Mouse (Mus musculus): ENCODE results near the gene Umodl1. TPM values are rescaled to one million over a fixed set of nuclear protein-coding genes. Genes with fewer than 3 reads are reported as not detected.

Umodl1 gene
- polyA plus RNA-seq, 1 experiment from 2014 or later = not detected

DNA sequence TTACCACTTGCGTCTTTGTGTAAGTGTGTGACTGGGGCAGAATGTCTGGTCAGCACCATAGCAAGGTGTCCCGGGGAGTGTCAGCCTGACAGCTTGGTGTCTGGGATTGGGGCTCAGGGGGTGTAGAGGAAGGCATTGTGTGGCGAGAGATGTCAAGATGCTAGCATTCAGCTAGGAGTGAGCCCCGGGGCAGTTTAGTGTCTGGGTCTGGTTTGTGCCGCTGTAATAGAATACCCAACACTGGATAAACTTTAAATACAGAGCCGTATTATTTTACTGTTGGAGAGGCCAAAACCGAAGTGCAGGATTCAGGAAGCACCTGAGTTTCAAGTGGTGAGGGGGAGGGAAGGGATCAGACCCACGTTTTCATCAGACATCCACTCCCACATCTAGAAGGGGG lies 82.9 kb downstream of the Umodl1 start:
- Histone ChIP-seq H3K9ac (ENCODE audit: low read length) (no peak overlapping the region), H3K4me2 (ENCODE audit: low read depth) (no peak overlapping the region), H3K27me3 (ENCODE audit: control insufficient read depth, insufficient read depth, low read length) (no peaks in the 10 kb centered on the region), H3K36me3 (ENCODE audit: control insufficient read depth, insufficient read depth, low read length) (no peaks in the 10 kb centered on the region), H3K4me1 (ENCODE audit: control insufficient read depth, insufficient read depth, low read length) (no peaks in the 10 kb centered on the region), H3K9me3 (ENCODE audit: control insufficient read depth, low read length) (no peaks in the 10 kb centered on the region), H3K4me3 (ENCODE audit: low read depth, low read length) (no peak overlapping the region), H3K27ac (ENCODE audit: low read depth, low read length) (no peak overlapping the region)
- 84% methylated on average over 8 of the region's 8 CpGs for WGBS
- DNase-seq (ENCODE audit: low spot score) = no peak
- no peak for ATAC-seq (ENCODE audit: insufficient read depth, low FRiP score, low TSS enrichment)

GRCm38 (mm10) chr17:31038381-31038780 lies 83.9 kb downstream of the Umodl1 start:
- no peaks in the 10 kb centered on the region for H3K36me3 ChIP-seq (ENCODE audit: control insufficient read depth, insufficient read depth, low read length)
- H3K9ac ChIP-seq (ENCODE audit: low read length) = no peak overlapping the region
- H3K27ac ChIP-seq (ENCODE audit: low read depth, low read length) = no peak overlapping the region
- no peaks in the 10 kb centered on the region for H3K9me3 ChIP-seq (ENCODE audit: control insufficient read depth, low read length)
- H3K4me3 ChIP-seq (ENCODE audit: low read depth, low read length) = no peak overlapping the region
- no peaks in the 10 kb centered on the region for H3K27me3 ChIP-seq (ENCODE audit: control insufficient read depth, insufficient read depth, low read length)
- WGBS = 85% methylated on average over 4 of the region's 4 CpGs
- no peak for ATAC-seq (ENCODE audit: insufficient read depth, low FRiP score, low TSS enrichment)
- H3K4me1 ChIP-seq (ENCODE audit: control insufficient read depth, insufficient read depth, low read length) = no peaks in the 10 kb centered on the region
- H3K4me2 ChIP-seq (ENCODE audit: low read depth) = no peak overlapping the region
- no peak for DNase-seq (ENCODE audit: low spot score)

DNA sequence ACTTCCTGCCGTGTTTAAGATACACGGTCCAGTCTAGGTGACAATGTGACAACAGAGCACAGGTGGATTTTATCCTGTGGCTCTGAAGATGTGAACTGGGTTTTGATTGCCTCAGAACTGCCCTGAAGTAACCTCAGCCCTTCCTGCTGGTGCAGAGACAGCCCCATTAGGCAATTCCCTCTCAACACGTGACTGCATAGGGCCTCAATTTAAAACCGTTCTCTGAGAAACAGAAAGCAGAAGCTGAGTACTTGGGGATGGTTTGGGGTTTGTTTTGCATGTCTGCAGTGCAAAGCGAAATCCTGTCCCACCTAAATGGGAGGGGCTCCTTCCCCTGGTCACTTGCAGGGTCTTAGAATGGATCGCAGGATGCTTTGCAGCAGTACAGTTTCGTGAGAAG lies 85.2 kb downstream of the Umodl1 start:
- Histone ChIP-seq H3K9ac (ENCODE audit: low read length) (peak overlapping the region; percentile 10; the same call in 1 of the 2 replicates), H3K27ac (ENCODE audit: low read depth, low read length) (no peak overlapping the region), H3K9me3 (ENCODE audit: control insufficient read depth, low read length) (no peaks in the 10 kb centered on the region), H3K4me3 (ENCODE audit: low read depth, low read length) (no peak overlapping the region), H3K4me1 (ENCODE audit: control insufficient read depth, insufficient read depth, low read length) (no peaks in the 10 kb centered on the region), H3K36me3 (ENCODE audit: control insufficient read depth, insufficient read depth, low read length) (no peaks in the 10 kb centered on the region), H3K4me2 (ENCODE audit: low read depth) (no peak overlapping the region), H3K27me3 (ENCODE audit: control insufficient read depth, insufficient read depth, low read length) (no peaks in the 10 kb centered on the region)
- ATAC-seq (ENCODE audit: insufficient read depth, low FRiP score, low TSS enrichment) (no peak), DNase-seq (ENCODE audit: low spot score) (no peak)
- 71% methylated on average over 7 of the region's 7 CpGs for WGBS

GRCm38 (mm10) chr17:31040421-31040820 lies 86.0 kb downstream of the Umodl1 start:
- 72% methylated on average over 7 of the region's 7 CpGs for WGBS
- no peaks in the 10 kb centered on the region for H3K36me3 ChIP-seq (ENCODE audit: control insufficient read depth, insufficient read depth, low read length)
- H3K27me3 ChIP-seq (ENCODE audit: control insufficient read depth, insufficient read depth, low read length) = no peaks in the 10 kb centered on the region
- no peak for ATAC-seq (ENCODE audit: insufficient read depth, low FRiP score, low TSS enrichment)
- H3K4me1 ChIP-seq (ENCODE audit: control insufficient read depth, insufficient read depth, low read length) = no peaks in the 10 kb centered on the region
- H3K9ac ChIP-seq (ENCODE audit: low read length) = no peak overlapping the region
- no peaks in the 10 kb centered on the region for H3K9me3 ChIP-seq (ENCODE audit: control insufficient read depth, low read length)
- no peak for DNase-seq (ENCODE audit: low spot score)
- H3K4me3 ChIP-seq (ENCODE audit: low read depth, low read length) = no peak overlapping the region
- no peak overlapping the region for H3K27ac ChIP-seq (ENCODE audit: low read depth, low read length)
- no peak overlapping the region for H3K4me2 ChIP-seq (ENCODE audit: low read depth)

GRCm38 (mm10) chr17:31042751-31043150 lies 88.3 kb downstream of the Umodl1 start:
- Histone ChIP-seq H3K27ac (ENCODE audit: low read depth, low read length) (no peak overlapping the region), H3K9me3 (ENCODE audit: control insufficient read depth, low read length) (no peaks in the 10 kb centered on the region), H3K27me3 (ENCODE audit: control insufficient read depth, insufficient read depth, low read length) (no peaks in the 10 kb centered on the region), H3K4me2 (ENCODE audit: low read depth) (no peak overlapping the region), H3K4me1 (ENCODE audit: control insufficient read depth, insufficient read depth, low read length) (no peaks in the 10 kb centered on the region), H3K4me3 (ENCODE audit: low read depth, low read length) (no peak overlapping the region), H3K36me3 (ENCODE audit: control insufficient read depth, insufficient read depth, low read length) (no peaks in the 10 kb centered on the region), H3K9ac (ENCODE audit: low read length) (no peak overlapping the region)
- DNase-seq (ENCODE audit: low spot score) (no peak), ATAC-seq (ENCODE audit: insufficient read depth, low FRiP score, low TSS enrichment) (no peak)
- 67% methylated on average over 2 of the region's 2 CpGs for WGBS

GRCm38 (mm10) chr17:31057151-31057890 lies 102.9 kb downstream of the Umodl1 start, which contains the start of gene Abcg1:
Gene Abcg1, plus strand, starts transcription at chr17:31057675.
- WGBS = 1% methylated on average over 48 of the region's 49 CpGs
- Histone ChIP-seq H3K27me3 (ENCODE audit: control insufficient read depth, insufficient read depth, low read length) (peaks cover 21% of the 10 kb centered on the region), H3K4me3 (ENCODE audit: low read depth, low read length) (peak within 1 kb of the TSS; percentile 47), H3K4me2 (ENCODE audit: low read depth) (peak within 1 kb of the TSS; percentile 69), H3K27ac (ENCODE audit: low read depth, low read length) (no peak within 1 kb of the TSS), H3K9me3 (ENCODE audit: control insufficient read depth, low read length) (peaks cover 5% of the 10 kb centered on the region; the same call in 1 of the 2 replicates), H3K36me3 (ENCODE audit: control insufficient read depth, insufficient read depth, low read length) (no peaks in the 10 kb centered on the region), H3K9ac (ENCODE audit: low read length) (peak within 1 kb of the TSS; percentile 42), H3K4me1 (ENCODE audit: control insufficient read depth, insufficient read depth, low read length) (peaks cover 10% of the 10 kb centered on the region; the same call in 1 of the 2 replicates)
- DNase-seq (ENCODE audit: low spot score) (peak; percentile 79), ATAC-seq (ENCODE audit: insufficient read depth, low FRiP score, low TSS enrichment) (0 out of 2 replicates have a peak, but pooled peaks have one; percentile 27)

DNA sequence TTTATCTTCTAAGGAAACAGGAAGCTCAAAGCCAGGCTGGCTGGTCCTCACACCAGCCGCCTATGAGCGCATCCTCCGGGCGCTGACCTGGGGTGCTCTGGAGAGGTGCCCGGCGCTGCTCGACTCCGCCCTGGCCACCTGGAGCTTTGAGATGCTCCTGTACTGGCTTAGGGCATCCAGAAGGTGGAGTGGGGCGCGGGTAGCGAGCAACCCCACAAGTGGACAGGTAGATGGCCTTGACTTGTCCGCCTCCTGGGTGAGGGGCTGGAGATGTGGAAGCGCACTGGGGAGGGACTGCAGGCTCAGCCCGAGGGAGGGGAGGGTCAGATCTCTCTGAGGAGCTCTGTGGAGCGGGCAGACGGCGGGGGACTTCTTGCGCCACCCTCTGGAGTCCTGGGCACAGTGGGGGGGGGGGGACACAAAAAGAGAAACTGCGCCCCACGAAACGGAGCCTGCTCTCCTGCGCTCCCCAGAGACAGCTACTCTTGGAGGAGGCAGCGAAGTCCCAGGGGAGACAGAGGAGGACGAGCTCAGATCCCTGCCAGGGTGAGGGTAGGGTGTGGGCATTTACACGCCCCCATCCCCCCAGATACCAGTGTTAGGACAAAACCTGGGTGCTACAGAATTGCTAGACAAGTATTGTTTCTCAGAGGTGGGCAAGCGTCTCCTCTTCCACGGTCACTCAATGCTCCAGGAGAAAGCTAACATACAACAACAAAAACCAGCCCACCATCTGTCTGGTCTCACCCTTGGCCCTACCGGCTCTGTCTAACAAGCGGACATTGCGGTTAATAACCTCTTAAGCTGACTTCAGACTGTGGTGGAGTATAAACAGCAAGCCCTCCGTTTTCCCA lies 103.7 kb downstream of the Umodl1 start:
- H3K9ac ChIP-seq (ENCODE audit: low read length) = peak overlapping the region; percentile 42
- H3K9me3 ChIP-seq (ENCODE audit: control insufficient read depth, low read length) = peaks cover 5% of the 10 kb centered on the region; the same call in 1 of the 2 replicates
- peaks cover 21% of the 10 kb centered on the region for H3K27me3 ChIP-seq (ENCODE audit: control insufficient read depth, insufficient read depth, low read length)
- peak overlapping the region; percentile 69 for H3K4me2 ChIP-seq (ENCODE audit: low read depth)
- H3K4me1 ChIP-seq (ENCODE audit: control insufficient read depth, insufficient read depth, low read length) = peaks cover 10% of the 10 kb centered on the region; the same call in 1 of the 2 replicates
- 1% methylated on average over 31 of the region's 31 CpGs for WGBS
- H3K36me3 ChIP-seq (ENCODE audit: control insufficient read depth, insufficient read depth, low read length) = no peaks in the 10 kb centered on the region
- H3K4me3 ChIP-seq (ENCODE audit: low read depth, low read length) = peak overlapping the region; percentile 47
- DNase-seq (ENCODE audit: low spot score) (peak; percentile 37), ATAC-seq (ENCODE audit: insufficient read depth, low FRiP score, low TSS enrichment) (no peak)
- H3K27ac ChIP-seq (ENCODE audit: low read depth, low read length) = no peak overlapping the region

DNA sequence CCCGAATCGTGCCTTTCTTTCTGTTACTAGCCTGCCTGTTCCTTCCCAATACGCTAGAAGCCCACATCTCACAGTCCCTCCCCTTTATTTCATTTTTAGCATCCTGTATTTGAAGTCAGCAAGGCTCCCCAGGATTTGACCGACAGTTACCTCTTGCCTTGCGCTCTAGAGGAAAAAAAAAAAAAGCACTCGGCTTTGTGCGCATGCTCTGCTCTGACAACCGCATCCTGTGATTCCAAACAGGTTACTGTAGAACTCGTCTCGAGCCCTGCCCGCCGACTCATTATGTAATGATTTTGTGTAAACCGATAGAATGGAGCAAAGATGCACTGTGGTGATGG lies 104.3 kb downstream of the Umodl1 start:
- peaks cover 21% of the 10 kb centered on the region for H3K27me3 ChIP-seq (ENCODE audit: control insufficient read depth, insufficient read depth, low read length)
- no peaks in the 10 kb centered on the region for H3K9me3 ChIP-seq (ENCODE audit: control insufficient read depth, low read length)
- ATAC-seq (ENCODE audit: insufficient read depth, low FRiP score, low TSS enrichment) (no peak), DNase-seq (ENCODE audit: low spot score) (peak; percentile 53)
- no peaks in the 10 kb centered on the region for H3K36me3 ChIP-seq (ENCODE audit: control insufficient read depth, insufficient read depth, low read length)
- H3K4me3 ChIP-seq (ENCODE audit: low read depth, low read length) = peak overlapping the region; percentile 47
- WGBS = 2% methylated on average over 13 of the region's 13 CpGs
- no peak overlapping the region for H3K27ac ChIP-seq (ENCODE audit: low read depth, low read length)
- peak overlapping the region; percentile 42; the same call in 1 of the 2 replicates for H3K9ac ChIP-seq (ENCODE audit: low read length)
- peak overlapping the region; percentile 69 for H3K4me2 ChIP-seq (ENCODE audit: low read depth)
- H3K4me1 ChIP-seq (ENCODE audit: control insufficient read depth, insufficient read depth, low read length) = peaks cover 10% of the 10 kb centered on the region; the same call in 1 of the 2 replicates

Measured in neural tube, embryonic 11.5 days (tissue).